Mouse (Mus musculus) cortical plate, adult 2 months (tissue): Measurements from ENCODE around the gene Lenep. TPM values are rescaled to one million over a fixed set of nuclear protein-coding genes. Genes with fewer than 3 reads are reported as not detected.
A peak's percentile ranks its signal among the peaks of the same experiment; 100 is the strongest.

Source experiments
- H3K27ac ChIP-seq: fragments of 200-500 bp; 2 replicates; pipeline ENCODE4 v1.5.1; 2012; ENCODE audit warnings: low read length, control low read depth, inconsistent platforms; ENCODE audit not compliant: insufficient read depth
- H3K4me1 ChIP-seq: fragments of 200-500 bp; 2 replicates; pipeline ENCODE4 v1.6.1; 2011; ENCODE audit warnings: low read length; ENCODE audit not compliant: control insufficient read depth, insufficient read depth
- H3K4me3 ChIP-seq: fragments of 200-500 bp; 2 replicates; pipeline ENCODE4 v1.5.1; 2011; ENCODE audit warnings: mild to moderate bottlenecking, low read length, control low read depth; ENCODE audit not compliant: insufficient read depth
- CTCF ChIP-seq: fragments of 200-500 bp; IDR thresholded peaks from 2 replicates; pipeline ENCODE4 v1.5.1; 2011; ENCODE audit warnings: mild to moderate bottlenecking, control low read depth, low read length; ENCODE audit not compliant: insufficient read depth; ENCODE audit errors: extremely low read depth
- POLR2A ChIP-seq: fragments of 200-500 bp; IDR thresholded peaks from 2 replicates; pipeline ENCODE4 v1.6.1; 2011; ENCODE audit warnings: mild to moderate bottlenecking, low read length, control low read depth; ENCODE audit not compliant: insufficient read depth; ENCODE audit errors: extremely low read depth
- polyA plus RNA-seq: library from polyadenylated mRNA; depleted of rRNA; stranded (reverse); fragments of >200 nt; gene quantifications from 2 replicates; pipeline ENCODE4 v1.2.3, GENCODE M21; 2012

Gene Lenep
- polyA plus RNA-seq, 1 experiment: 5.1 TPM

DNA sequence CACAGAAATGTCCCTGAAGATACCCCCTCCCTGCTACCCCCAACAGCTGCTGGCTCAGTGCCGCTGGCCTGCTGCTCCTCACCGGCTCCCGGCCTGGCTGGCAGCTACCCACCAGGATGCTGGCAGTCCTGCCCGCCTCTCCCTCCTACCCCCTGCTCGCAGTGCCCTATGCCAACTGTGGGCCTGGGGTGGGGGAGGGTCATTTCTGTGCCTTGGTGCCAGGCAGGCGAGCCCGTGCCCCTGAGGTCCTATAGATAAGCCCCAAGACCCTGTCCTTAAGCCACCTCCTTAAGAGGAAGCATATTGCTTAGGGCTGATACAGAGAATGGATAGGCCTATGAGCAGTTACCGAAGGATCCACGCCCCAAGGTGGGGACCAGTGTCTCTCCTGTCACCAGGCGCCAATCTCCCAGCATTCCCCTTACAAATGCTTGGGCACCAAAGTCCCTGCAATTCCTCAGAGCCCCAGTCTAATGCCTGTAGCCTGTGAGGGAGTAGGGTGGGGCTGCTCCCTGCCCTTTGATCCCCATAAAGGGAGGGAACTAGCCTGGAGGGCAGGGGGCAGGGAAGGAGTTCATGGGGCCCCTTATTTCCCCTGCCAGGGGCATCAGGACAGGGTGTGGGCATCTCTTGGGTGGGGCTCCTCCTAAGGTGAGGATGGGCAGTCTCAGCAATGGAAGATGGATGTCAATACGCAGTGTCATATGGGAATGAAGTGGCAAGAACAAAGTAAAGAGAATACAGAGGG, 14.3 kb downstream of the Lenep start:
- TF ChIP-seq POLR2A: no peak
- no peak for TF ChIP-seq CTCF
- Histone ChIP-seq H3K27ac (peak overlapping the region; percentile 5; the same call in 1 of the 2 replicates), H3K4me1 (peaks cover 2% of the 10 kb centered on the region), H3K4me3 (no peak overlapping the region)

DNA sequence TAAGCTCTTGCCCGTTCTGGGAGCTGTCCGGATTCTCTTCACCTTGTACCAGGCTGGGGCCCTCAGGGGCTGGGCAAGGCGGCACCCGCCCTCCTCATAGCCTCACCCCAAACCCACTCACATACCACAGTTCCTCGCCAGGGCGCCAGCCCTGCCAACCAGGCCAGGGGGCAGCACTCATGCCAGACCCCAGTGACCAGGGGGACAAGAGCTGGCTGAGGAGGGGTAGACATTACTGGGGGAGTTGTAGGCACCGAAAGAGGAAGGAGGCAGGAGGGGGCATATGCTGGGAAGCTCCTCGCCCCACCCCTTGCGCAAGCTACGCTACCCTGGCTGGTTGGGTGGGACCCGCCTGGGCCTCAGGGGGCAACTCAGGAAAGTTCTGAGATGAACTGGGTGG, 15.0 kb downstream of the Lenep start:
- TF ChIP-seq CTCF (no peak), POLR2A (no peak)
- no peak overlapping the region for H3K4me3 ChIP-seq
- peak overlapping the region; percentile 5; the same call in 1 of the 2 replicates for H3K27ac ChIP-seq
- peaks cover 2% of the 10 kb centered on the region for H3K4me1 ChIP-seq

DNA sequence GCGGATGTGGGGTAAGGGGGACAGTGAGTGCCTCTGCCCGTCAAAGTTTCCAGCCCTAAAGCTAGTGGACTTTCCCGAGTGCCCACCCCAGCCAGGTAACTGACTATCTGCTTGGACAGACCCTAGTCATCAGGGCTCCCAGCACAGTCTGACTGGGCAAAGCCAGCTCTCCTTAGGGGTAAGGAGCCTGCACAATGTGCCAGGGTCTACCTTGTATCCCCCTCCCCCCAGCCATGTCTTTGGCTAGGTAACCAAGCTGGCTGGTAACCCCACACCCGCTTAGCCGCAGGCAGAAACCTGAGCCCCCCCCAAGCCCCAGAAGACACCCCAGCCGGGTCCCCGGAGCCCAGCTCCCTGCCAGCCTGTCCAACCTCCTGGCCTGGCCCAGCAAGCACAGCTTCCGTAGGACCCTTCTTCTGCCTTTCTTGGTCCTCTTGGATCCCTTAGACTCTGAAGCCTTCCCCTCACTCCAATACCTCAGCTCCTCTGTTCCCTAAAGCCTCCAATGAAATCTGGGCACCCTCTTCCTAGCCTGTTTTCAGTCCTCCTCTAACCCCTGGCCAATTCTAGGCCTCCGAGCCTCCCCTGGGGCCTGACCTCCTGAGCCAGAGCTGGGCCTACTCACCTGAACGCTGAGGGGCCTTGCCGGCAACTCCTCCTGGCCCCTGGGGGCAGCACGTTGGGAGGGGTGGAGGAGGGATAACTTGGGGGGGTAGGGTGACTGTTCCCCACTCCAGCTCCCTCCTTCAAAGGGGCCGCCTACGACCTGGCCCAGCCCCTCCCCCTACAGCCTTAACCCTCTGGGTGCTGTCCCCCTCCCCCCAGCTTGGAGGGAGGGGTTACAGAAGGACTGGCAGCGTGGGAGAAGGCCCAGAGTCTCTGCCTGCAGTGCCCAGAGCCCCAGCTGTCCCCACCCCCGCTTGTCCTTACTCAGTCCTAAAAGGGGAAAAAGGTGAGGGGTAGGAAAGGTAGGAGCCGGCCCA, 15.9 kb downstream of the Lenep start:
- Histone ChIP-seq H3K4me3 (no peak overlapping the region), H3K27ac (no peak overlapping the region), H3K4me1 (peaks cover 2% of the 10 kb centered on the region)
- TF ChIP-seq POLR2A (no peak), CTCF (no peak)

DNA sequence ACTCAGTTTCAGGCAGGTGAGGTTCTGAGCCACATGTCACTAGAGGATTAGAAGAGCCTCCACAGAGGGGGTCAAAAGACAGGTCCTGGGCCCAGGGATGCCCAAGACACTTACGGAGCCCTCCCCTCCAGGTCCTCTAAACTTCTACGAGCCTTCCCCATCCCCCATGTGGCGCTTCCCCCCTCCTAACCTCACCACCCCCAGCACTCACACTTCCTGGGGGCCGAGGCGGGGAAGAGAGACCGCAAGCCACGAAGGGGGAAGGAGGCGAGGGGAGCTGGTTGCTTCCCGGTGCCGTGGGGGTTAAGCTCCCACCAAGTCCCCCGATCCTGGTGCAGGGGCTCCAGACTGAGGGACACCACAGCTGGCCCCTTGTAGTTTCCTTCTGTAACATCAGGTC, 17.1 kb downstream of the Lenep start:
- Histone ChIP-seq H3K27ac (no peak overlapping the region), H3K4me3 (no peak overlapping the region), H3K4me1 (no peaks in the 10 kb centered on the region)
- TF ChIP-seq POLR2A (no peak), CTCF (no peak)

DNA sequence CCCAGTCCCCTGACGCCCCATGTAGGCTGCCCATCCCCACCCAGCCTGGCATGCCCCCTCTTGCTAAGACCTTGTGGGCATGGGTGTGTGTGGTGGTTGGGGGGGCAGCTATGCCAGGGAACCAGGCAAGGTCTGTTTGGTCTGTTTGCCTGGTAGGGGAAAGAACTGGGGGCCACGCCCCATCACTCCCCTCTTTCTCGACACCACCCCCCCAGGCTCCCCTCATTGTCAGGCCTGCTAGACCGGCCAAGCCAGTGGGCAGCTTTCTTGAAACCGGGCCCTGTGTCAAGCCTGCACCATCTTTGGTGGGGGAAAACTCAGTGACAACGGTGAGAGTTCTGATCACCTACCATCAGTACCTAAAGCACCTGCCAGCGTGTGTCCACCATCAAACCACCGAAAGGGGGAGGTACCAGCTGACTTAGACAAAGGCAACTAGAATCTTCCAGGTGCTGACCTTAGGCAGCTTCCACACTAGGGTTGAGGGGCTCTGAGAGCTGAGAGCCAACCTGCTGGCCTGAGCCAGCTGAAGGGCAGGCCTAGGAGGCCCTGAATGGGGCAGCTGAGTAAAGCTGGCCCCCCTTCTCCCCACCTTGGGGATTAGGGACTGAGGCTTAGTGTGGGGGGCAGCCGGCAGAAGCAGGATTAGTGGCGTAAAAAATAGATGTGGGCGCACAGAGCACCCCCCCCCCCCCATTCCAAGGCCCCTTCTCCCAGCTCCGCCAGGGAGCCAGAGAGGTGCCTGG, 18.1 kb downstream of the Lenep start:
- H3K27ac ChIP-seq: no peak overlapping the region
- no peak overlapping the region for H3K4me3 ChIP-seq
- no peaks in the 10 kb centered on the region for H3K4me1 ChIP-seq
- TF ChIP-seq CTCF (no peak), POLR2A (no peak)

DNA sequence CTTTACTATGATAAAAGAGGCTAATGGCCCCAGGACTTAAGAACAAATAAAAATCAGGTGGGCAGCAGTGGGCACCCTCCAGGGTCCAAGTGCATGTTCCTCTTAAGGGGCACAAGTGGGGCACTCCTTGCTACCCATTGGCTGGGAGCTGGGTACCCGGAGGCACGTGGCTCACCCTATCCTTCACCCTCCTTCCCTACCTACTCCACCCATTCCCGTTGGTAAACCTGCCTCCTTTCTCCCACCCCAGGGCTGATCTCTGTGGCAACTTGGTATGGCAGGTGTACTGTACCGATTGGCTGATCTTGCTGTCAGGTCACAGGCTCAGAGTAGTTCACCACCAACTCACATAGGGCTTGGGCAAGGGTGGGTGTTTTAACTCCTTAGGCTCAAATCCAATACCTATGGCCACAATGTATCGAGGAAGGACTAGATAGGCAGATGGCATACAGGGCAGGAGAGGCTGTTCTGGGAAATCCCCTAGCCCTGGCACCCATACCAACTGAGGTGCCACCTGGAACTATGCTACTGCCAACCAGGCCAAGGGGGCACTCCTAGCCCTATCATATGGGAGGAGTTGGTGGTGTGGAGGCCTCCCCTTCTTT, 18.8 kb downstream of the Lenep start:
- H3K27ac ChIP-seq: no peak overlapping the region
- H3K4me3 ChIP-seq: no peak overlapping the region
- no peaks in the 10 kb centered on the region for H3K4me1 ChIP-seq
- TF ChIP-seq CTCF (no peak), POLR2A (no peak)

DNA sequence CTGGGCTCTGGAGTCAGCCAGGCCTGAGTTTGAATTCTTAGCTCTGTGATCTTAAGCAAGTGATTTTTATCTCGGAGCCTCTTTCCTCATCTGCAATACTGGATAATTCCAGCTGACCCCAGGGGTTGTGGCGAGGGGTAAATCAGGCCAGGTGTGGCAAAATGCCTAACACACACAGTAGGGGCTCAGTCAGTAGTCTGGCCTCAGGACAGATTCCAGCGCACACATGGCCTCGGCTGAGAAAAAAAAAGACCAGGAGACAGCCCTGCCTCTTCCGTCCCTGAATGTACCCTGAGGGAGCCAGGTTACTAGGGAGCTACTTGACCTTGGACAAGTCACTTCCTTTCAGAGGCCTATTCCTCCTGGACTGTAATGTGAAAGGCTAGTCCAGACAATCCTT, 19.6 kb downstream of the Lenep start:
- no peak for TF ChIP-seq CTCF
- TF ChIP-seq POLR2A: no peak
- Histone ChIP-seq H3K4me1 (peaks cover 2% of the 10 kb centered on the region; the same call in 1 of the 2 replicates), H3K27ac (no peak overlapping the region), H3K4me3 (no peak overlapping the region)

DNA sequence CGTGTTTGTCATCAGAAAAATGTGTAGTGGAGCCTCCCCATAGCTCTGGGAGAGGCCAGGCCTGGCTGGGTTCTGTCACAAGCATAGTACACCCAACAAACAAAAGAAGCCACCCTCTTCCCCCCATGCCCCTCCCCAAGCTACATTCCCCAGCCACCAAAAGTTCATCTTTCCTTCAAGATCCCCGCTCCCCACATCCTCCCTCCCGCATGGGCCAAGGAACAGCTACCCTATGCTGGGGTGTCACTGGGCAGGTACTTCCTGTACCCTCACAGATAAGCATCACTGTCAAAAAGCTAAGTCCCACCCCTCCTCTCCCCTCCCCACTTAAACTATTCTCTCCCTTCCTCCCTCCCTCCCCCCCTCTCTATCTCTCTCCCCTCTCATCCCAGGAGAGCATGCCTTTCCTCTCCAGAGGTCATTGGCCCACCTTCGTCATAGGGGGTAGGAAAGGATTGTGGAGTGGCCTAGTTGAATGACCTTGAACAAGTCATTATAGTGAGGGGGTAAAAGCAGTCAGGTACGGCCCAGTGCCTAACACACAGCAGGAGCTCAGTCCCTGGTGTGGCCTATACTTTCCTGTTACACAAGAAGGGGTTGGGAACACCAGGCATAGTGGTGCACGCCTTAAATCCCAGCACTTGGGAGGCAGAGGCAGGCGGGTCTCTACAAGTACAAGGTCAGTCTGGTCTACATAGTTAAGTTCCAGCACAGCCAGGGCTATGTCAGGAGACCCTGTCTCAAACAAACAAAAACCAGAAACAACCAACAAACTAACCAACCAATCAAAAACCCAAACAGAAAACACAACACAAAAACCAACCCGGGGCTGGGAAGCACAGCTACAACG, 20.3 kb downstream of the Lenep start:
- H3K4me1 ChIP-seq: peaks cover 2% of the 10 kb centered on the region; the same call in 1 of the 2 replicates
- TF ChIP-seq POLR2A (no peak), CTCF (no peak)
- H3K4me3 ChIP-seq: no peak overlapping the region
- H3K27ac ChIP-seq: no peak overlapping the region

DNA sequence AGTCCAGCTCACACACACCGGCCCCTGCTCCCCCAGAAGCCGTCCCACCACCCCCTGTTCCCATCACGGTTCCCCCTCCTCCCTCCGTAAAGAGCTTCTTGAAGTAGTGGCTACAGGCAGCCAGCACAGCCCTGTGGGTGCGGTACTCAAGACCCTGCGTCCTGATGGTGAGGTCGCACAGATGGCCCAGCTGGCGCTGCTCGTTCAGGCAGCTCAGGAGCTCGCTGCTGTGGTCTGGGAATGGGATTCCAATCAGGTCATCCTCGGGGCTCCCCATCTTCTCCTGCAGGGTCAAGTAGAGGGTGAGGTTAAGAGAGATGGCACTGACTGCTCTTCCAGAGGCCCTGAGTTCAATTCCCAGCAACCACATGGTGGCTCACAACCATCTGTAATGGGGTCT, 21.4 kb downstream of the Lenep start:
- Histone ChIP-seq H3K27ac (no peak overlapping the region), H3K4me1 (peaks cover 2% of the 10 kb centered on the region; the same call in 1 of the 2 replicates), H3K4me3 (no peak overlapping the region)
- no peak for TF ChIP-seq POLR2A
- no peak for TF ChIP-seq CTCF
